Mouse (Mus musculus) large intestine, adult 2 months (tissue): ENCODE measurements around the gene Tmem150c. TPM values are rescaled to one million over a fixed set of nuclear protein-coding genes. Genes with fewer than 3 reads are reported as not detected.

Experiments
- DNase-seq: peaks from one replicate; pipeline ENCODE4 v3.0.0-alpha.2; 2012; ENCODE audit warnings: low read depth, low spot score
- WGBS: fragments of 180-500 bp; shearing (Covaris S2); methylation state at CpG from one replicate; pipeline ENCODE4 v1.1.7; 2018; 5-methylcytosine and 5-hydroxymethylcytosine counted together
- polyA plus RNA-seq: library from polyadenylated mRNA; depleted of rRNA; stranded (reverse); fragments of >200 nt; gene quantifications from 2 replicates; pipeline ENCODE4 v1.2.3, GENCODE M21; 2012

Gene Tmem150c
- polyA plus RNA-seq, 1 experiment = 0.30 TPM

DNA sequence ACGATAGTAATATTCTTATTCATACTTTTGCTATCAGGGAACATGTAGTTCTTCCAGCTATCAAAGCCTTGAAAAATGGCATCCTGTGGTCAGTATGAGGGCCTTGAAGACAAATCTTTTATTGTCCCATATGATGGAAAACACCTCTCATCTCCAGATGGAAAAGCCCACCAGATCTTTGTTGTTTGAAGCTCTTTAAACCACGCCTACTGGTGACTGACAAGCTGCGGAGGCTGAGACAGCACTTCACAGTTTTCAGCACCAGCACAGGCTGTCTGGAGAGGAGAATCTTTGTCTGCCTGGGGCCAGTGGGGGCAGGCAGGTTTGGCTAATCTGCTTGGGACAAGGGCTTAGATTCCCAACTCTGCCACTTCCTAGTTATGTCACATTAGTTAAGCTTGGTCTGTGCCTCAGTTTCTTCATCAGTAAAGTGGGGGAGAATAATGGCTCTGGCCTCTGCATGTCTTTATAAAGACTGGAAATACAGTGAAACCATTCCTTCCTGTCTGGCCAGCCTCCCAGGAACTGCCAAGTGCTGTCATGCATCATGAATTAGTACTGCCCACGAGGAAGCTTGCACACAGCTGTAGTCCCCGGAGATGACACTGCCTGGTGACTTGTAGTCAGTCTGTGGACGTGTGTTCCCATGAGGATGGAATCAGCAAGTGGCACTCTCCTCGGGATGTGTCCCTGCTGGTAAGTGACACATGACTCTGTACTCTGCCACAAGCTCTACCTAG, 49.9 kb downstream of the Tmem150c start:
- WGBS = 58% methylated on average over 7 of the region's 7 CpGs
- DNase-seq = no peak

DNA sequence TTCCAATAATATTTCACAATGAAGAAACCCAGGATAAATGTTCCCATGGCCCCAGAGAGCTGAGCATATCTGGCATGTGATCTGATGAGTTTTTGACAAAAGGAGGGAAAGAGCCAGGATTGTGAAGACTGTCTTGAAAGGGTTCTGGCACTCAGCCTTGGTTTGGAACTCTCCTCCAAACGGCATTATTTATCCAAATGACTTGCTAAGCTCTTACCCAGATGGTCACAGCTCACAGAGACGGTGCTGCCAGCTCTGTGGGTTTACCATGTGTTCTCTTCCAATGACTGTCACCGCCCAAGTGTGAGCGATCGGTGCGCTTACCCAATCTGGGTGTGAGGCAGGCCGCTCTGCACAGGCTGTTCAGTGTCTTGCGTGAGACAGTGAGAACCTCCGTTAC, 50.7 kb downstream of the Tmem150c start:
- WGBS = 76% methylated on average over 9 of the region's 9 CpGs
- no peak for DNase-seq

DNA sequence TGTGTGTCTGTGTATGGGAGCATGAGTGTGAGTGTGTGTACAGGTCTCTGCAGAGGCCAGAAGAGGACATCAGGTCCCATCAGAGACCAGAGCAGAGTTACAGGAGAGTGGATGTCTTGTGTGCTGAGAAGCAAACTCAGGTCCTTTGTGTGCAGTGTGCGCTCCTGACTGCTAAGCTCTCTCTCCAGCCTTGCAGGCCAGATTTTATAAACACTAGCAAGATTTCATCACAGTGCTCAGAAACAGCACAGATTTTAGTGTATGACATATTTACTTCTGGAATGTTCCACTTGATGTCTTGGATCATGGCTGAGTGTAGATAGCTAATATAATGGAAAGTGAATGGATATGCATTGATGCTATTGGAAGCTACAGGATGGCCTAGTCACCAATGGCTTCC, 57.2 kb downstream of the Tmem150c start:
- 83% methylated on average over 1 of the region's 1 CpGs for WGBS

DNA sequence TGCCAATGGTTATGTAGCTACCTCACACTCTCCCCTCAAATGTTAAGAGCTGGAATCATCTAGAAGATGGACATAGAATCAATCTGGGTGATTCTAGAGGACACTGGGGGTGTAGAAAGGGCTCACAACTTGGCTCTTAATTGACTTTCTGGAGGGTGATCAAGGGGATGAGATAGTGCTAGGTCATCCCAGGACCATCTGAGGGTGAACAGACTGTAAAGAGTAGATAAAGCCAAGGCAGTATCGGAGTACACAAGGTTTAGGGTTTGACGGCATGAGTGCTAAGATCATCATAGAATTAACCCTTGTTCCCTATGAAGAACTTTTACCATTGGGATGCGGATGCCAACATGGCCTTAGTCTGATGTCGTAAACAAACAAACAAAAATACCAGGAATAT, 61.6 kb downstream of the Tmem150c start:
- WGBS = 96% methylated on average over 4 of the region's 4 CpGs
- DNase-seq = no peak

More for the DNA sequence above, 57.2 kb downstream of the Tmem150c start:
- DNase-seq = no peak

DNA sequence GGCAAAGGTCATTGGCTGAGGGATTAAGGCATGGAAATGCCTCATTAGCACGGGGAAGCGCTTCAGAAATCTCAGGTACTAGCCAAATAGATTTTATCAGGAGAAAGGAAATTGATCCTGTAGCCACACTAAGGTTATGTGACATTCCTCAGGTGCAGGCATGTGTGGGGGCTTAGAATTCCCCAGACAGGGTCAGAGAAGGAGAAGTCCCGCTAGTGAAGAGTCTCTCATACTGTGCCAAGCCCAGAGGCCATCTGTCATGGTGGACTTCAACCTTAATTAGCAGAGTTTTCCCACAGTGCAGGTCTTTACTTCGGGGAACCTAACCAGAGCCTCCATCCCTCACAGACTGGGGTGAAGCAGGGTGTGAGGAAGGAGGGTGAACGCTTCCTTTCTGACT, 62.7 kb downstream of the Tmem150c start:
- WGBS = 34% methylated on average over 5 of the region's 5 CpGs

DNA sequence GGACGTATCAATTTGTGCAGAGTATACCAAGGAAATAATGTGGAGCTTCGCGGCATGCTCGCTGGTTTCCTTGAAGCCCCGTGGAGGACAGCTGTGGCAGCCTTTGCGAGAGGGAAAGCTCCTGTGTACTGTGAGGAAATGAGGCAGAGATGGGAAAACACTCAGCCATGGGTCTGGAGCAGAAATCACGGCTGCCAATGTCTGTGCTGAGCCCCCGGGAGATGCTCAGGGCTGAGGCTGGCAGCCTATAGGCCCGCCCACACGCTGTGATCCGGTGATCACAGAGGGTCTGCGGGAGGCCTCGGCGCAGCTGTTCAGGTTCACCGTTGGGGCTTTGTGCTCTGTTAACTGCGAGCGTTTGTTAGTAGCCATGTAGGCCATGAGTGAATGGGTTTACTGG, 68.0 kb downstream of the Tmem150c start:
- 42% methylated on average over 17 of the region's 17 CpGs for WGBS
- no peak for DNase-seq

More for the DNA sequence above, 62.7 kb downstream of the Tmem150c start:
- no peak for DNase-seq

DNA sequence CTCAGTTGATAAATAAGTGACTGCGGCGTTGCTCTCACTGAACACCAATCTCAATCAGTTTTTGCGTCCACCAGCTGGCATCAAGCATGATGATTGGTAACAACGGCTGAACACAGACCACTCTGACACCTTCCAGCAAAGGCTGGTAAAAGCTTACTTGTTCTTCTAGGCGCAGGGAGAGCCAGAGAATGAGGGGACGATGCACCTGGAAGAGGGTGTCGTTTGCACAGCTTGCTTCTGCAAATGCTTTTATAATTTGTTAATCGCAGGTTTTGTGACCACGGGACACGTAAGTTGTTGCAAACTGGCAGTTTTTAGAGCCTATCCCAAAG, 68.4 kb downstream of the Tmem150c start:
- WGBS = 55% methylated on average over 10 of the region's 10 CpGs
- no peak for DNase-seq

DNA sequence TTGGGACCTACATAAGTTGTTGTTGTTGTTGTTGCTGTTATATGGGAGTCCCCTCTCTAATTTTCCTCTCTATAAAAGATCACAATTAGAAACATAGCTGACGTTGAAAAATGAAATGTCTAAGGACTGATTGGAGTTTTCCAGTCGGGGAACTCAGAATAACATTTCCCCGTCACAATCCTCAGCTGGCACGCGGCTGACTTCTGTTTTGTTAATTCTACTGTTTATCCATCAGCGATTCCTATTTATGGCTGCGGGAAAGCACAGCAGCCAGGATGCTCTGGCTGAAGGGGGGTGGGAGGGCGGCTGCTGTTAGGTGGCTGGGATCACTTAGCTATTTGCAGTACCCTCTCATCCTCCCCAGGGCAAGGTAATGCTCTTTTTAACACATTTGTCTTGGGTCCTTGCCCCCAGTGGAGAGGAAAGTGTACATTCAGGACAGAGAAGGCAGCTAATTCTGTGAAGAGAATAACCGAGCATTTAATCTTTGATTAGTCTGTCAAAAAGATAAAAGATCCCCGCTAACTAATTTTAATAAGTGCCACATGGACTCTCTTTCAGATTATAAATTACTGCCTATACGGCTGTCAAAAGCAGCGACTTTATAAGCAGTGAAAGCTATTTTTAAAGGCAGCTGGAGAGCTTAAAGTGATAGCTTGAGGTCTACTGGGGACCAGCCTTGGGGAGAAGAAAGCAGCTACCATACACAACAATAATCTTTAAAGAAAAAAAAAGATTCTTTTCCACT, 68.9 kb downstream of the Tmem150c start:
- no peak for DNase-seq
- WGBS = 55% methylated on average over 12 of the region's 12 CpGs

DNA sequence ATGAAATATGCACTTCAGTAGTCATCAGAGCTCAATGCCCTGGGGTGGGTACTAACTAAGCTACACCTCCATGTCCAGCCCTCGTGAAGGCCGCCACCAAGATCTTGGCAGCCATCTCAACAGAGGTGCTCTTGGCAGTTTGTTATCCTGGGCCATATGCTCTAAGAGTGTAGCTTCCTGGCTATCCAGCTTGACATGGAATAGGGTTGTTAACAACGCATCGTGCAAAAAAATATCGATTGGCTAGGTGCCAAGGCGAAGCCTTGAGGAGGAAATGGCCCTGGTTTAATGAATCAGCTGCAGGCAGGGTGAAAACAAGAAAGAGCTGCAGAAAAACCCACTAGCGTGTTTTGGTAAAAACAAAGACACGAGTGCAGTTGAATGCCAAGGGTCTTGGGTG, 74.5 kb downstream of the Tmem150c start:
- 27% methylated on average over 8 of the region's 8 CpGs for WGBS

DNA sequence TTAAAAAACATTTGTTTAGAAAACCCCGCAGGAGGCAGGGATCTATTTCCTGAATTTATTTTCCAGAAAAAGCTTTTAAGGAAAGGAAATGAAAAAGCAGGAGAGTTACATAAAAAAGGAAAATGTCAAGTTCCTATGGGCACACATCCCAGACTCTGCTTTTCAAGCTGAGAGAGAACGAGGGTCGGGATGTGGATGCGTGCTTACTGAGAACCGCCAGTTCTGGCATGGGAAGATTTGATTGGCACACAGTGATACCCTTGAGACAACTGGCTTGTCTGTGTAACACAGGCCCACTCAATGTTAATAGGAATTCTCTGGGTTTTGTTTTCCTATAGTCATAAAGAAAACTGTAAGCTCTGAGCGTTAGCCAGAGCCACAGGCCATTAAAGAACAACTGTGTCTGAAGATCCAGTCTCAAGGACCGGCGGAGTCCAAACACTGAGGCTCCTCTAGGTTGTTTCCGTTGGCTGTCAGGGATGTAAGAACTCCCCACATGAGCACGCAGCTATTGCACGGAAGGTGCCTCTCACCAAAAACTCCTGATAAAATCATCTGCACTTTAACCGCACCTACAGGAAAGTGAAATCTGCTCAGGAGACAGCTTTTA, 75.5 kb downstream of the Tmem150c start:
- WGBS = 68% methylated on average over 12 of the region's 12 CpGs
- no peak for DNase-seq

More for the DNA sequence above, 74.5 kb downstream of the Tmem150c start:
- no peak for DNase-seq

DNA sequence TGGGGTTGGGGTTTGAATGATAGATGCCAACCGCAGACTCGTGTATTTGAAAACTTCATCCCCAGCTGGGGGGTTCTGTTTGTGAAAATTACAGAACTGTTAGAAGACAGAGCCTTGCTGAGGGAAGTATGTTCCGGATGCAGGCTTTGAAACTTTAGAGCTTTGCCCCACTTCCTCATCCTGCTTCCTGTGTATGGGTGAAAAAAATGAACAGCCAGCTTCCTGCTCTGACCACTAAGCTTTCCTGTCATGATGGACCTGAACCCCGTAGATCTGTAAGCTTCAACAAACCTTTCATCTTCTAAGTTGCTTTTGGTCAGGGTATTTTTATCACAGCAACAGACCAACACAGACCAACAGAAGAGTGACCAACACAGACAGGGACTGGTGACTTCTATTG, 77.6 kb downstream of the Tmem150c start:
- WGBS = 88% methylated on average over 4 of the region's 4 CpGs
- no peak for DNase-seq

DNA sequence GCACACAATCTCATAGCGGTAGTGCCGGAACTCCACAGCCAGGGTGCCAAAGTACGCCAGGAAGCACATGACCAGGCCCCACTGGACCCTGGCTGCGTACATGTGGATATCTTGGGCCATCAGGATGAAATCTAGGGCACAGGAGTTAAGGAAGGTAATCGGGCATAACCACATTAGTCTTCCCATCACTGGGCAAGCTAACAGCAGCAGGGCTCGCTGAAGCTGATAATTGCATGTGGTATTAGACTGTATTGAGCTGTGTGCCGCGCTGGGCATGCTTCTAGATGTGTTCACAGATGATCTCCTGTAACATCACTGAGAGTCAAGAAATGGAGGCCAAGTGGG, 79.7 kb downstream of the Tmem150c start:
- WGBS = 76% methylated on average over 8 of the region's 8 CpGs
- DNase-seq = no peak

DNA sequence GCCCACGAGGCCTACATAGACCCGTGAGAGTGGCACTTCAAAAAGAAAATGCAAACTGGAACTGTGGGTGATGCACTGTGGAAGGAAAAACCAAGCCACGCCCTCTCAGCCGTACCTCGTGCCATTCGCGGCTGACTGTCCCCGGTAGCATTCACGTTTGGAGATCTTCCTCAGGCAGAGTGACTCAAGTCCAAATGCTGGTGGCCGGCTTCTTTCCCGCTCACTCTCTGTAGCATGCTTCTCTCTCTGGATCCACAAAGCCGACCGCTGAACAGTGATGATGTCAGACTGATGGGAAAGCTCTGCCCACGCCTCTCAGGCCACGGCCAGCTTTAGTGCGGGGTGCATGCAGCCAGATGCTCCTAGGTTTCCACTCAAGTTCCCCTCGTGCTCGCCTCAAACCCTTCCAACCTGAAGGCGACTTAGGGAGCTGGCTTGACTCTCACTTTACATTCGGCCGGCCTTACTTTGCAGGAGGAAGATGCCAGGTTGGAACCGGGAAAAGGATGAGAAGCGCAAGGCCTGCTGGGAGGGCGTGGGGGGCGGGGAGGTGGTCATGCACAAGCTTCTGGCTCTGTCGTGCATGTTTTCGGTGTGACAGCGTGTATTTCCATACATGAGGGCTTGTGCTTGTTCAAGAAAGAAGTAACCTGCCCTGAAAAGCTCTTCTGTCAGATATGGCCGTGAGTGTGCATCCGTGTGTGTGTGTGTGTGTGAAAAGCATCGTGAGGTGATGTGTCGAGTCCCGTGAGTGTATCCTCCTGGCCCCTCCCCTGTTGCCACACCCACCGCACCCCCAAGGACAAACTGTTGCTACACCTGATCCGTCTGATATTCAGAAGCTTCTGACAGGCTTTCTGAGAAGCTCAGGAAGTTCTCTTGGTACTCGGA, 80.3 kb downstream of the Tmem150c start:
- WGBS = 24% methylated on average over 36 of the region's 36 CpGs
- DNase-seq = no peak

DNA sequence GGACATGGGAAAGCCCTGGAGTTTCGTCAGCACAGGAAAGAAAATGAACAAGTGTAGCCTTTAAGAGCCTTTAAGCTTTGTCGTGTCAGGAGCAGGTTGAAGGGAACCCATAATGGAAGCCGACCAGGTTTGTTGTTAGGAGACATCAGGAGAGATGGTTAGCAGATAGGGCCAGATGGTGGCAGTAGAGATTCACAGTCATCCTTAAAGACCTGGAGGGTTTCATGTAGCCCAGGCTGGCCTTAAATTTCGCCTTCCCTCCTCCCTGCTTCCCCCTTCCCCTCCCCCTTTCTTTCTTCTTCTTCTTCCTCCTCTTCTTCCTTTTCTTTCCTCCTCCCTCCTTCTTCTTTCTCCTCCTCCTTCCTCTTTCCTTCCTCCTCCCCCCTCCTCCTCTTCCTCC, 85.0 kb downstream of the Tmem150c start:
- no peak for DNase-seq
- 60% methylated on average over 4 of the region's 4 CpGs for WGBS

DNA sequence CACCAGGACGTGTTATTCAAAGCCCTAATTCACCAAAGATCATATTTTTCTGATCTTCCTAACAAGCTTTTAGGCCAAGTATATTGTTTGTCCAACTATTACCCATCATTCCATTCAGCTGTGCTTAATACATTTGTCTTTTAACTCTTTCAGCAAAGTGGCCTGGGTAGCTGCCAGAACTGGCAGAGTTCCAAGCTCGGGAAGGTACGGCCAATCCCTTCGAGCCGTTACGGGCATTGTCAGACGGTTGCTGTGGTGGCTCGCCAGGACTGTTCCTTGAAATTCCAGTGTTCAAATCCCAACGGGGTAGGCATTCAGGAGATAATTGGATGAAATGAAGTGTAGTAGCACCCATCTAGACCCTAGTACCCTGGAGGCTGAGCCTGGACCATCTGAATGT, 87.1 kb downstream of the Tmem150c start:
- 85% methylated on average over 9 of the region's 9 CpGs for WGBS
- DNase-seq = no peak

DNA sequence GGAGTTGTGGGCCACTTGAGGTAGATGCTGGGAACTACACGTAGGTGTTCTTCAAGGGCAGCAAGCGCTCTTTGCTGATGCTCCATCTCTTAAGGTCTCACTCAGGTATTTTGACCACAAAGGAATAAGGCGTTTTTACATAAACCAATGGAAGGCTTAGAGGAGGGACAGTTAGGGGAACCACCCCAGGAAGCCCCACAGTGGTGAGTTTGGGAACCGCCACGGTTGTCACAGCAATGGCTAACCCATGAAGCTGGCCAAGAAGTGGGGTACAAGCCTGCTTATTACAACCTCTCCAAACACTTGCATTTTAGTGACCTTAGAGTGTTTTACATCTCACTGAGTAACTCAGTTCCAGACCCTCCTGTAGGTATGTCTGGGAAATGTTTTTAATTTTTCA, 88.1 kb downstream of the Tmem150c start:
- DNase-seq = no peak
- WGBS = 92% methylated on average over 5 of the region's 5 CpGs

DNA sequence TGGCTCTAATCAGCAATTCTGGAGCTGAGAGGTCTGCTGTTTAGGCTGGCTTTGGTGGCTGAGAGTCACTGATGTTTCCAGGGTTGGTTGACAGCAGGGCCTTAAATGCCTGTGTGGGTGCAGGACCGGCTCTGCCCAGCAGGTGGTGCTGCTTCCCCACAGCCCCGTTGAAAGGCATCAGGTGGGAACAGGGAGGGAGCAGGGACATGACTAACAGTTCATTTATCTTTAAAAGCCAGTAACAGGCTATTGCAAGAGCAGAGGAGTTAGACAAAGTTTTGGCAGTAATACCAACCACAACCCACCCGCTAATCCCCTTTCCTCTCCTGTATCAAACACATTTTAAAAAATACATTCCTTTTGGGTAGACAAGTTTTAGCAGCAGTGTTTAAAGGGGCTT, 89.4 kb downstream of the Tmem150c start:
- no peak for DNase-seq
- WGBS = 28% methylated on average over 3 of the region's 3 CpGs

DNA sequence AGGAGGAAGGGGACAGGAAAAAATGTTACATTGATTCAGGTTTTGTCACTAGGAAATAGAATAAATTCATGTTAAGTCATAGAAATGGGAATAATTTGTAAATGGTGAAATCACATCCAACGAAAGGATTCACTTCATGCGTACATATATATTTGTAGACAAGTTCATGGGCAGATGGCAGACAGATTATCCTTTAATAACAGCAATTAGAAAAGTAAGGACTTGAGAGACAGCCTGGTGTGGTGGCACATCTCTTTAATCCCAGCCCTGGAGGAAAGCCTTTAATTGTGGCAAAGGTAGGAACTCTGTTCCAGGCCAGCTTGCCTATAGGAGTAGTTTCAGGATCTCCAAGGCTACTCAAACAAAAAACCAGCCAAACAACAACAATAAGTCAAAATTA, 90.1 kb downstream of the Tmem150c start:
- 92% methylated on average over 2 of the region's 2 CpGs for WGBS
- no peak for DNase-seq

DNA sequence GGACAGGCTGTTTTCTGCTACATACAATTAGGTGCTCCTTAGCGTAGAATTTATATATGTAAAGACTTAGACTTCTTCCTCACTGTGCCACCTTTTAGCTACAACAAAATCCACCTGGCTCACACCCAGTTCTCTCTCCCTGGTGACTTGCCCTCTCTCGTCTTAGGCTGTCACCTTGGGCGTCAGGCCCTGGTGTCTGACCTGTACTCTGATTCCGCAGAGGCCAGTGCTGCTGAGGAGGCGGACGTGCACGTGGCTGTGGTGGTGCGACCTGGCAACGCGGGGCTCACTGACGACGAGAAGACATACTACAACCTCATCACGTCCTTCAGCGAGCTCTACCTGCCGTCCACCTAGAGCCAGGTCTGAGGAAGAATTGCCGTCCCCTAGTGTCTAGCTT, 92.0 kb downstream of the Tmem150c start:
- no peak for DNase-seq
- WGBS = 92% methylated on average over 16 of the region's 16 CpGs

DNA sequence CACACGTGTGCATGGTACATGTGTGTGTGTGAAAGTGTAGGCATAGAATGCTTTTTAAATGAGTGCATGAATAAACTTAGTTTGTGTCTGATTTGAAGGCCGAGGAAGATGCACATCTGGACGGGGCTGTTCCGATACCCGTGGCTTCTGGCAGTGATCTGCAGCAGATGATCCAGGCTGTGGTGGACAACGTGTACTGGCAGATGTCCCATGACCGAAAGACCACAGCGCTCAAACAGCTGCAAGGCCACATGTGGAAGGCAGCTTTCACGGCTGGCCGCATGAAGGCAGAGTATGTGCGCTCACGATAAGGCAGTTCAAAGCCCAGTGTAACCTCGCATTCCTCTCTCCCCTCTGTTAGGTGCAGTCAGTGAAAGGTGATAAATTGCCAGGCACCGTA, 98.7 kb downstream of the Tmem150c start:
- no peak for DNase-seq
- 87% methylated on average over 14 of the region's 14 CpGs for WGBS
